Mouse (Mus musculus) liver, embryonic 11.5 days (tissue): Measurements from ENCODE around the gene Proca1. TPM values are rescaled to one million over a fixed set of nuclear protein-coding genes. Genes with fewer than 3 reads are reported as not detected.

Experiments used
- ATAC-seq: fragments of 200-750 bp; cut with Nextera tagmentation; replicated peaks from 2 replicates; pipeline ENCODE4 v1.8.0; 2017; ENCODE audit warnings: moderate number of reproducible peaks, mild to moderate bottlenecking, moderate TSS enrichment, moderate library complexity; ENCODE audit not compliant: low FRiP score
- DNase-seq: peaks from one replicate; pipeline ENCODE4 v3.0.0-alpha.2; 2017; ENCODE audit warnings: low spot score
- H3K27ac ChIP-seq: fragments of 300-500 bp; sonication (generic); 2 replicates; pipeline ENCODE4 v1.5.1; 2014; ENCODE audit warnings: mild to moderate bottlenecking, low read depth, low read length, control low read depth
- H3K27me3 ChIP-seq: fragments of 300-500 bp; sonication (generic); replicated peaks from 2 replicates; pipeline ENCODE4 v1.6.1; 2014; ENCODE audit warnings: low read length, mixed read lengths; ENCODE audit not compliant: control insufficient read depth, insufficient read depth
- H3K36me3 ChIP-seq: fragments of 300-500 bp; sonication (generic); 2 replicates; pipeline ENCODE4 v1.6.1; 2014; ENCODE audit warnings: mild to moderate bottlenecking, low read length, moderate library complexity, mixed read lengths; ENCODE audit not compliant: control insufficient read depth, insufficient read depth
- H3K4me1 ChIP-seq: fragments of 300-500 bp; sonication (generic); replicated peaks from 2 replicates; pipeline ENCODE4 v1.6.1; 2014; ENCODE audit warnings: low read length, mixed read lengths; ENCODE audit not compliant: control insufficient read depth, insufficient read depth
- H3K4me2 ChIP-seq: fragments of 300-500 bp; sonication (generic); 2 replicates; pipeline ENCODE4 v1.6.1; 2014; ENCODE audit warnings: mild to moderate bottlenecking, control low read depth, moderate library complexity
- H3K4me3 ChIP-seq: fragments of 300-500 bp; sonication (generic); 2 replicates; pipeline ENCODE4 v1.5.1; 2014; ENCODE audit warnings: low read depth, low read length, control low read depth
- H3K9ac ChIP-seq: fragments of 300-500 bp; sonication (generic); 2 replicates; pipeline ENCODE4 v1.6.1; 2014; ENCODE audit warnings: low read depth, low read length, control low read depth
- H3K9me3 ChIP-seq: fragments of 300-500 bp; sonication (generic); 2 replicates; pipeline ENCODE4 v1.6.1; 2016; ENCODE audit warnings: low read length, inconsistent platforms, mixed read lengths; ENCODE audit not compliant: control insufficient read depth
- WGBS: fragments of 180-500 bp; shearing (Covaris S2); extraction: QIAGEN DNeasy Blood & Tissue Kit; methylation state at CpG from one replicate; pipeline ENCODE4 v1.1.7; 2014; 5-methylcytosine and 5-hydroxymethylcytosine counted together
- polyA plus RNA-seq: library from polyadenylated mRNA; unstranded; fragments of >200 nt; fragmentation: Nextera tagmentation; extraction: Ambion mirVana; gene quantifications from 2 replicates; pipeline ENCODE4 v1.2.1, GENCODE M21; 2014

The Proca1 gene
- polyA plus RNA-seq, 1 experiment from 2014 or later: 2.5 TPM

GRCm38 (mm10) chr11:78176905-78177331 is 16.3 kb upstream of the Proca1 start:
- peaks cover 25% of the 10 kb centered on the region for H3K36me3 ChIP-seq
- H3K4me1 ChIP-seq: peaks cover 23% of the 10 kb centered on the region
- ATAC-seq (no peak), DNase-seq (no peak)
- under 1% methylated on average over 23 of the region's 23 CpGs for WGBS
- peak overlapping the region; percentile 95 for H3K9ac ChIP-seq
- H3K9me3 ChIP-seq: no peaks in the 10 kb centered on the region
- peak overlapping the region; percentile 98 for H3K4me3 ChIP-seq
- peak overlapping the region; percentile 92 for H3K4me2 ChIP-seq
- H3K27me3 ChIP-seq: no peaks in the 10 kb centered on the region
- peak overlapping the region; percentile 98 for H3K27ac ChIP-seq

GRCm38 (mm10) chr11:78177437-78177836 is 15.8 kb upstream of the Proca1 start:
- H3K9me3 ChIP-seq: no peaks in the 10 kb centered on the region
- peak overlapping the region; percentile 95 for H3K9ac ChIP-seq
- ATAC-seq (peak; percentile 11; the same call in 1 of the 2 replicates), DNase-seq (no peak)
- peak overlapping the region; percentile 98 for H3K4me3 ChIP-seq
- H3K36me3 ChIP-seq: peaks cover 26% of the 10 kb centered on the region
- under 1% methylated on average over 10 of the region's 10 CpGs for WGBS
- H3K4me1 ChIP-seq: peaks cover 24% of the 10 kb centered on the region
- no peaks in the 10 kb centered on the region for H3K27me3 ChIP-seq
- H3K27ac ChIP-seq: peak overlapping the region; percentile 98
- peak overlapping the region; percentile 92 for H3K4me2 ChIP-seq

GRCm38 (mm10) chr11:78177903-78178858 is 15.0 kb upstream of the Proca1 start:
- peak overlapping the region; percentile 98 for H3K27ac ChIP-seq
- no peaks in the 10 kb centered on the region for H3K9me3 ChIP-seq
- under 1% methylated on average over 70 of the region's 84 CpGs for whole genome bisulfite sequencing
- peaks cover 24% of the 10 kb centered on the region for H3K4me1 ChIP-seq
- H3K9ac ChIP-seq: peak overlapping the region; percentile 95
- peak overlapping the region; percentile 98 for H3K4me3 ChIP-seq
- ATAC-seq: peak; percentile 78
- H3K36me3 ChIP-seq: peaks cover 26% of the 10 kb centered on the region
- no peaks in the 10 kb centered on the region for H3K27me3 ChIP-seq
- peak; percentile 96 for DNase-seq
- H3K4me2 ChIP-seq: peak overlapping the region; percentile 92

GRCm38 (mm10) chr11:78178859-78179437 is 14.2 kb upstream of the Proca1 start:
- no peaks in the 10 kb centered on the region for H3K9me3 ChIP-seq
- DNase-seq: peak; percentile 88
- peak overlapping the region; percentile 95 for H3K9ac ChIP-seq
- H3K27ac ChIP-seq: peak overlapping the region; percentile 98
- H3K27me3 ChIP-seq: no peaks in the 10 kb centered on the region
- WGBS: 1% methylated on average over 29 of the region's 29 CpGs
- peak overlapping the region; percentile 92 for H3K4me2 ChIP-seq
- H3K4me3 ChIP-seq: peak overlapping the region; percentile 98
- H3K36me3 ChIP-seq: peaks cover 26% of the 10 kb centered on the region
- H3K4me1 ChIP-seq: peaks cover 24% of the 10 kb centered on the region
- ATAC-seq: peak; percentile 6; the same call in 1 of the 2 replicates

- Histone ChIP-seq H3K4me1 (peaks cover 24% of the 10 kb centered on the region), H3K9ac (peak overlapping the region; percentile 95), H3K4me3 (peak overlapping the region; percentile 98), H3K4me2 (peak overlapping the region; percentile 92), H3K36me3 (peaks cover 26% of the 10 kb centered on the region), H3K27ac (peak overlapping the region; percentile 98), H3K9me3 (no peaks in the 10 kb centered on the region), H3K27me3 (no peaks in the 10 kb centered on the region)
- ATAC-seq: no peak
- 14% methylated on average over 8 of the region's 8 CpGs for WGBS
- DNase-seq: no peak
These were observed 13.7 kb upstream of the Proca1 start for GRCm38 (mm10) chr11:78179438-78179999.

GRCm38 (mm10) chr11:78180081-78180761 is 13.0 kb upstream of the Proca1 start:
- H3K4me3 ChIP-seq: peak overlapping the region; percentile 98
- no peak for ATAC-seq
- H3K9me3 ChIP-seq: no peaks in the 10 kb centered on the region
- H3K27ac ChIP-seq: peak overlapping the region; percentile 56
- no peak for DNase-seq
- WGBS: 35% methylated on average over 6 of the region's 6 CpGs
- peak overlapping the region; percentile 92 for H3K4me2 ChIP-seq
- peaks cover 26% of the 10 kb centered on the region for H3K36me3 ChIP-seq
- H3K9ac ChIP-seq: peak overlapping the region; percentile 95
- no peaks in the 10 kb centered on the region for H3K27me3 ChIP-seq
- peaks cover 20% of the 10 kb centered on the region for H3K4me1 ChIP-seq

- Histone ChIP-seq H3K4me1 (peaks cover 15% of the 10 kb centered on the region), H3K9me3 (no peaks in the 10 kb centered on the region), H3K36me3 (peaks cover 26% of the 10 kb centered on the region), H3K4me3 (peak overlapping the region; percentile 98), H3K27ac (peak overlapping the region; percentile 95), H3K4me2 (peak overlapping the region; percentile 92), H3K27me3 (peaks cover 5% of the 10 kb centered on the region), H3K9ac (peak overlapping the region; percentile 93)
- DNase-seq (no peak), ATAC-seq (no peak)
- WGBS: 26% methylated on average over 2 of the region's 2 CpGs
These were observed 11.3 kb upstream of the Proca1 start for GRCm38 (mm10) chr11:78181830-78182357.

- ATAC-seq (no peak), DNase-seq (no peak)
- WGBS: 3% methylated on average over 7 of the region's 7 CpGs
- H3K9me3 ChIP-seq: no peaks in the 10 kb centered on the region
- peak overlapping the region; percentile 95 for H3K27ac ChIP-seq
- peak overlapping the region; percentile 98 for H3K4me3 ChIP-seq
- peak overlapping the region; percentile 92 for H3K4me2 ChIP-seq
- peaks cover 15% of the 10 kb centered on the region for H3K4me1 ChIP-seq
- H3K36me3 ChIP-seq: peaks cover 26% of the 10 kb centered on the region
- peaks cover 8% of the 10 kb centered on the region for H3K27me3 ChIP-seq
- peak overlapping the region; percentile 93 for H3K9ac ChIP-seq
These were observed 10.7 kb upstream of the Proca1 start for GRCm38 (mm10) chr11:78182450-78182849.
